Mouse (Mus musculus) intestine, postnatal 0 days (tissue): ENCODE results near the gene Dnaja1. TPM values are rescaled to one million over a fixed set of nuclear protein-coding genes. Genes with fewer than 3 reads are reported as not detected.

ENCODE experiments used
- ATAC-seq: fragments of 200-750 bp; cut with Nextera tagmentation; 2 replicates; pipeline ENCODE4 v1.8.0; 2017; ENCODE audit warnings: mild to moderate bottlenecking, moderate TSS enrichment, moderate library complexity
- H3K27ac ChIP-seq: fragments of 300-500 bp; sonication (generic); 2 replicates; pipeline ENCODE4 v1.5.1; 2014; ENCODE audit warnings: mild to moderate bottlenecking, low read depth, low read length, moderate library complexity
- H3K27me3 ChIP-seq: fragments of 300-500 bp; sonication (generic); replicated peaks from 2 replicates; pipeline ENCODE4 v1.6.1; 2014; ENCODE audit warnings: low read length, mixed read lengths; ENCODE audit not compliant: control insufficient read depth, insufficient read depth
- H3K36me3 ChIP-seq: fragments of 300-500 bp; sonication (generic); 2 replicates; pipeline ENCODE4 v1.6.1; 2014; ENCODE audit warnings: mild to moderate bottlenecking, moderate library complexity; ENCODE audit not compliant: control insufficient read depth, insufficient read depth
- H3K4me1 ChIP-seq: fragments of 300-500 bp; sonication (generic); replicated peaks from 2 replicates; pipeline ENCODE4 v1.6.1; 2014; ENCODE audit warnings: antibody characterized with exemption, low read length, mixed read lengths; ENCODE audit not compliant: control insufficient read depth, insufficient read depth
- H3K4me2 ChIP-seq: fragments of 300-500 bp; sonication (generic); replicated peaks from 2 replicates; pipeline ENCODE4 v1.6.1; 2014; ENCODE audit warnings: low read depth, mild to moderate bottlenecking, moderate library complexity
- H3K4me3 ChIP-seq: fragments of 300-500 bp; sonication (generic); 2 replicates; pipeline ENCODE4 v1.5.1; 2014; ENCODE audit warnings: low read depth, low read length
- H3K9ac ChIP-seq: fragments of 300-500 bp; sonication (generic); 2 replicates; pipeline ENCODE4 v1.6.1; 2014; ENCODE audit warnings: mild to moderate bottlenecking, low read depth, low read length
- H3K9me3 ChIP-seq: fragments of 300-500 bp; sonication (generic); 2 replicates; pipeline ENCODE4 v1.6.1; 2016; ENCODE audit warnings: mixed run types; ENCODE audit not compliant: control insufficient read depth
- CTCF ChIP-seq: sonication (generic); IDR thresholded peaks from 2 replicates; pipeline ENCODE4 v1.5.1; 2016; ENCODE audit warnings: low read depth, mild to moderate bottlenecking, control low read depth, antibody characterized with exemption, moderate library complexity
- WGBS: fragments of 180-500 bp; shearing (Covaris S2); extraction: QIAGEN DNeasy Blood & Tissue Kit; methylation state at CpG from one replicate; pipeline ENCODE4 v1.1.7; 2014; 5-methylcytosine and 5-hydroxymethylcytosine counted together
- polyA plus RNA-seq: library from polyadenylated mRNA; unstranded; fragments of >200 nt; fragmentation: Nextera tagmentation; extraction: Ambion mirVana; gene quantifications from 2 replicates; pipeline ENCODE4 v1.2.1, GENCODE M21; 2015

The Dnaja1 gene
- polyA plus RNA-seq, 1 experiment from 2014 or later, result 320 TPM

GRCm38 (mm10) chr4:40702797-40703709 lies 18.9 kb upstream of the Dnaja1 start, which contains the start of gene Aptx:
TSS of gene Aptx (minus strand) at chr4:40703194.
- no peaks in the 10 kb centered on the region for H3K36me3 ChIP-seq
- no peaks in the 10 kb centered on the region for H3K27me3 ChIP-seq

GRCm38 (mm10) chr4:40703710-40704275 lies 18.2 kb upstream of the Dnaja1 start:
- ATAC-seq, result no peak

More at GRCm38 (mm10) chr4:40702797-40703709, 18.9 kb upstream of the Dnaja1 start, which contains the start of gene Aptx:
- H3K4me2 ChIP-seq, result peak within 1 kb of the TSS; percentile 65
- peak; percentile 88 for ATAC-seq
- WGBS, result under 1% methylated on average over 42 of the region's 42 CpGs
- H3K27ac ChIP-seq, result peak within 1 kb of the TSS; percentile 94
- peak; percentile 47 for TF ChIP-seq CTCF
- H3K9me3 ChIP-seq, result no peaks in the 10 kb centered on the region
- peak within 1 kb of the TSS; percentile 52 for H3K4me3 ChIP-seq
- H3K4me1 ChIP-seq, result peaks cover 12% of the 10 kb centered on the region
- H3K9ac ChIP-seq, result peak within 1 kb of the TSS; percentile 41

GRCm38 (mm10) chr4:40717141-40717540 lies 4.8 kb upstream of the Dnaja1 start:
- H3K4me3 ChIP-seq, result no peak overlapping the region
- WGBS, result 90% methylated on average over 3 of the region's 3 CpGs
- H3K27ac ChIP-seq, result no peak overlapping the region
- no peak for TF ChIP-seq CTCF
- H3K9ac ChIP-seq, result no peak overlapping the region
- no peak overlapping the region for H3K4me2 ChIP-seq
- no peaks in the 10 kb centered on the region for H3K36me3 ChIP-seq
- no peaks in the 10 kb centered on the region for H3K9me3 ChIP-seq
- H3K4me1 ChIP-seq, result no peaks in the 10 kb centered on the region; the same call in 1 of the 2 replicates
- ATAC-seq, result no peak
- no peaks in the 10 kb centered on the region for H3K27me3 ChIP-seq

More at GRCm38 (mm10) chr4:40703710-40704275, 18.2 kb upstream of the Dnaja1 start:
- peak overlapping the region; percentile 65 for H3K4me2 ChIP-seq
- no peak for TF ChIP-seq CTCF
- no peaks in the 10 kb centered on the region for H3K9me3 ChIP-seq
- peak overlapping the region; percentile 94 for H3K27ac ChIP-seq
- H3K4me3 ChIP-seq, result peak overlapping the region; percentile 52
- H3K27me3 ChIP-seq, result no peaks in the 10 kb centered on the region
- H3K36me3 ChIP-seq, result no peaks in the 10 kb centered on the region
- peaks cover 12% of the 10 kb centered on the region for H3K4me1 ChIP-seq
- peak overlapping the region; percentile 41 for H3K9ac ChIP-seq
- WGBS, result 10% methylated on average over 9 of the region's 9 CpGs

GRCm38 (mm10) chr4:40720910-40721309 lies 1.0 kb upstream of the Dnaja1 start:
- H3K4me2 ChIP-seq, result peak overlapping the region; percentile 72; the same call in 1 of the 2 replicates
- H3K9ac ChIP-seq, result no peak overlapping the region
- peak overlapping the region; percentile 98; the same call in 1 of the 2 replicates for H3K27ac ChIP-seq
- no peaks in the 10 kb centered on the region; the same call in 1 of the 2 replicates for H3K4me1 ChIP-seq
- H3K27me3 ChIP-seq, result no peaks in the 10 kb centered on the region
- no peak for ATAC-seq
- H3K4me3 ChIP-seq, result no peak overlapping the region
- 93% methylated on average over 8 of the region's 8 CpGs for WGBS
- no peaks in the 10 kb centered on the region for H3K9me3 ChIP-seq
- H3K36me3 ChIP-seq, result 0 out of 2 replicates have a peak, but pooled peaks cover 4% of the 10 kb centered on the region
- TF ChIP-seq CTCF, result no peak

GRCm38 (mm10) chr4:40722687-40723460 lies 924 bp downstream of the Dnaja1 start:
- WGBS, result 1% methylated on average over 48 of the region's 62 CpGs
- Histone ChIP-seq H3K27ac (peak overlapping the region; percentile 98), H3K4me2 (peak overlapping the region; percentile 72), H3K27me3 (no peaks in the 10 kb centered on the region), H3K9me3 (no peaks in the 10 kb centered on the region), H3K36me3 (peaks cover 19% of the 10 kb centered on the region), H3K4me1 (no peaks in the 10 kb centered on the region; the same call in 1 of the 2 replicates), H3K4me3 (peak overlapping the region; percentile 98), H3K9ac (peak overlapping the region; percentile 97)
- TF ChIP-seq CTCF, result 0 out of 2 replicates have a peak, but pooled peaks have one; percentile 1
- ATAC-seq, result peak; percentile 65
